Mouse (Mus musculus) heart, embryonic 14.5 days (tissue): ENCODE measurements at regions not wholly inside any gene's neighbourhood (a gene's known extent, or its start where the extent isn't known, plus 50 kb on each side); places are given as distances from the start of the nearest gene placed in this dataset.

Experiments
- ATAC-seq: fragments of 200-750 bp; cut with Nextera tagmentation; 2 replicates; pipeline ENCODE4 v1.8.0; 2017; ENCODE audit warnings: low read depth, moderate TSS enrichment; ENCODE audit not compliant: insufficient number of reproducible peaks, insufficient read depth, low FRiP score
- H3K27ac ChIP-seq, 2 experiments: fragments of 200-500 bp in 1 of 2; fragments of 300-500 bp in 1 of 2; sonication (generic) in 1 of 2; replicated peaks in 1 of 2; 2 replicates each; pipeline ENCODE4 v1.5.1; 2012 to 2014; ENCODE audit warnings: low read depth in 2 of 2, low read length in 2 of 2, control low read depth in 1 of 2, mild to moderate bottlenecking in 1 of 2, mixed read lengths in 1 of 2; ENCODE audit not compliant: control insufficient read depth in 1 of 2, insufficient read depth in 1 of 2
- H3K27me3 ChIP-seq: fragments of 300-500 bp; sonication (generic); 2 replicates; pipeline ENCODE4 v1.6.1; 2014; ENCODE audit warnings: mild to moderate bottlenecking, low read length, control low read depth; ENCODE audit not compliant: control insufficient read depth, insufficient read depth
- H3K36me3 ChIP-seq: fragments of 300-500 bp; sonication (generic); 2 replicates; pipeline ENCODE4 v1.6.1; 2014; ENCODE audit warnings: mild to moderate bottlenecking, control low read depth, low read length, mixed read lengths; ENCODE audit not compliant: control insufficient read depth, insufficient read depth
- H3K4me1 ChIP-seq, 2 experiments: fragments of 200-500 bp in 1 of 2; fragments of 300-500 bp in 1 of 2; sonication (generic) in 1 of 2; 2 replicates each; pipeline ENCODE4 v1.6.1; 2012 to 2014; ENCODE audit warnings: low read length in 2 of 2, control low read depth in 1 of 2, mixed read lengths in 1 of 2; ENCODE audit not compliant: control insufficient read depth in 2 of 2, insufficient read depth in 2 of 2
- H3K4me2 ChIP-seq: fragments of 300-500 bp; sonication (generic); 2 replicates; pipeline ENCODE4 v1.6.1; 2014; ENCODE audit warnings: mild to moderate bottlenecking, low read length
- H3K4me3 ChIP-seq, 2 experiments: fragments of 200-500 bp in 1 of 2; fragments of 300-500 bp in 1 of 2; sonication (generic) in 1 of 2; 2 replicates each; pipeline ENCODE4 v1.5.1; 2012 to 2014; ENCODE audit warnings: low read length in 2 of 2, mild to moderate bottlenecking in 2 of 2, control low read depth in 1 of 2, low read depth in 1 of 2, moderate library complexity in 1 of 2; ENCODE audit not compliant: control insufficient read depth in 1 of 2, insufficient read depth in 1 of 2
- H3K9ac ChIP-seq: fragments of 300-500 bp; sonication (generic); 2 replicates; pipeline ENCODE4 v1.6.1; 2014; ENCODE audit warnings: mild to moderate bottlenecking, low read length
- H3K9me3 ChIP-seq: fragments of 300-500 bp; sonication (generic); 2 replicates; pipeline ENCODE4 v1.6.1; 2016; ENCODE audit warnings: low read length, control low read depth; ENCODE audit not compliant: control insufficient read depth
- WGBS: fragments of 180-500 bp; shearing (Covaris S2); extraction: QIAGEN DNeasy Blood & Tissue Kit; methylation state at CpG from one replicate; pipeline ENCODE4 v1.1.7; 2014; 5-methylcytosine and 5-hydroxymethylcytosine counted together

GRCm38 (mm10) chr17:15259427-15260101 is 117.1 kb downstream of the Dll1 start:
- H3K9ac ChIP-seq, result no peak overlapping the region
- no peak overlapping the region for H3K27ac ChIP-seq
- H3K36me3 ChIP-seq, result no peaks in the 10 kb centered on the region
- peaks cover 8% of the 10 kb centered on the region in 2 experiments for H3K4me1 ChIP-seq
- H3K4me2 ChIP-seq, result no peak overlapping the region
- ATAC-seq, result no peak
- no peaks in the 10 kb centered on the region for H3K27me3 ChIP-seq
- no peaks in the 10 kb centered on the region for H3K9me3 ChIP-seq
- no peak overlapping the region for H3K4me3 ChIP-seq
- 68% methylated on average over 11 of the region's 11 CpGs for whole genome bisulfite sequencing

- H3K9me3 ChIP-seq, result no peaks in the 10 kb centered on the region
- H3K4me3 ChIP-seq, result no peak overlapping the region
- H3K4me1 ChIP-seq, result peaks cover 8% of the 10 kb centered on the region in 2 experiments
- H3K27me3 ChIP-seq, result no peaks in the 10 kb centered on the region
- H3K4me2 ChIP-seq, result no peak overlapping the region
- H3K9ac ChIP-seq, result no peak overlapping the region
- ATAC-seq, result no peak
- no peak overlapping the region for H3K27ac ChIP-seq
- H3K36me3 ChIP-seq, result no peaks in the 10 kb centered on the region
- 76% methylated on average over 2 of the region's 2 CpGs for WGBS
These were observed 120.8 kb downstream of the Dll1 start for GRCm38 (mm10) chr17:15255874-15256273.

GRCm38 (mm10) chr17:15253785-15254184 is 122.9 kb downstream of the Dll1 start:
- ATAC-seq, result no peak

GRCm38 (mm10) chr17:15253271-15253670 is 123.4 kb downstream of the Dll1 start:
- Histone ChIP-seq H3K27ac (no peak overlapping the region), H3K27me3 (no peaks in the 10 kb centered on the region), H3K4me1 (no peaks in the 10 kb centered on the region), H3K9ac (no peak overlapping the region), H3K36me3 (no peaks in the 10 kb centered on the region), H3K9me3 (no peaks in the 10 kb centered on the region), H3K4me3 (no peak overlapping the region), H3K4me2 (no peak overlapping the region)
- no peak for ATAC-seq
- 66% methylated on average over 1 of the region's 1 CpGs for WGBS

More at GRCm38 (mm10) chr17:15253785-15254184, 122.9 kb downstream of the Dll1 start:
- 86% methylated on average over 4 of the region's 4 CpGs for WGBS
- H3K4me1 ChIP-seq, result no peaks in the 10 kb centered on the region
- H3K27ac ChIP-seq, result no peak overlapping the region
- no peak overlapping the region for H3K4me2 ChIP-seq
- no peaks in the 10 kb centered on the region for H3K36me3 ChIP-seq
- no peaks in the 10 kb centered on the region for H3K27me3 ChIP-seq
- H3K9ac ChIP-seq, result no peak overlapping the region
- no peaks in the 10 kb centered on the region for H3K9me3 ChIP-seq
- no peak overlapping the region for H3K4me3 ChIP-seq

GRCm38 (mm10) chr17:15252187-15252586 is 124.5 kb downstream of the Dll1 start:
- H3K4me1 ChIP-seq, result peaks cover 2 to 5% of the 10 kb centered on the region in 2 experiments
- H3K27me3 ChIP-seq, result no peaks in the 10 kb centered on the region
- WGBS, result 50% methylated on average over 2 of the region's 2 CpGs
- H3K4me3 ChIP-seq, result no peak overlapping the region
- H3K9me3 ChIP-seq, result no peaks in the 10 kb centered on the region
- H3K9ac ChIP-seq, result no peak overlapping the region
- no peaks in the 10 kb centered on the region for H3K36me3 ChIP-seq
- H3K4me2 ChIP-seq, result no peak overlapping the region
- no peak for ATAC-seq
- H3K27ac ChIP-seq, result no peak overlapping the region

- Histone ChIP-seq H3K4me2 (no peak overlapping the region), H3K27ac (no peak overlapping the region), H3K36me3 (no peaks in the 10 kb centered on the region), H3K9ac (no peak overlapping the region), H3K4me3 (no peak overlapping the region), H3K4me1 (peaks cover 2 to 5% of the 10 kb centered on the region in 2 experiments), H3K27me3 (no peaks in the 10 kb centered on the region), H3K9me3 (no peaks in the 10 kb centered on the region)
- 44% methylated on average over 1 of the region's 1 CpGs for WGBS
- ATAC-seq, result no peak
These were observed 125.0 kb downstream of the Dll1 start for GRCm38 (mm10) chr17:15251641-15252040.

- ATAC-seq, result no peak
- H3K9ac ChIP-seq, result no peak overlapping the region
- no peak overlapping the region for H3K4me3 ChIP-seq
These were observed 128.3 kb downstream of the Dll1 start for GRCm38 (mm10) chr17:15248417-15248791.

More at GRCm38 (mm10) chr17:15248417-15248791, 128.3 kb downstream of the Dll1 start:
- no peaks in the 10 kb centered on the region; the same call in 1 of the 2 replicates for H3K27me3 ChIP-seq
- H3K27ac ChIP-seq, result no peak overlapping the region
- no peak overlapping the region for H3K4me2 ChIP-seq
- peaks cover 2 to 5% of the 10 kb centered on the region in 2 experiments for H3K4me1 ChIP-seq
- no peaks in the 10 kb centered on the region for H3K36me3 ChIP-seq
- no peaks in the 10 kb centered on the region for H3K9me3 ChIP-seq
- 67% methylated on average over 4 of the region's 4 CpGs for WGBS
